14 mouse cellular contexts compared by ENCODE assay signal in genomic region chr6:72694791-72695204, GRCm38 (mm10).
DNase-seq lines count a peak whose midpoint lies in the region; ATAC-seq lines count a peak whose summit lies in the region.
"Had no signal": no experiment of that assay in that cellular context is flagged by ENCODE, and none has a peak within 500 bp of the region (broad histone marks: within the 10 kb centered on the region; RNA-seq: fewer than 3 reads in every experiment).

No protein-coding gene starts in this region.

- no peaks in the 10 kb centered on the region for H3K27me3 ChIP-seq in forebrain, embryonic 16.5 days (replicated peaks; ENCODE audit: control insufficient read depth, insufficient read depth, low read length)
- no peaks in the 10 kb centered on the region for H3K27me3 ChIP-seq in forebrain, embryonic 11.5 days (ENCODE audit: control insufficient read depth, insufficient read depth, low read length)
- no peaks in the 10 kb centered on the region for H3K27me3 ChIP-seq in intestine, embryonic 16.5 days (replicated peaks; ENCODE audit: control insufficient read depth, insufficient read depth, low read length)
- H3K27me3 ChIP-seq in intestine, embryonic 15.5 days (replicated peaks), result no peaks in the 10 kb centered on the region
- H3K27me3 ChIP-seq in neural tube, embryonic 13.5 days, result peaks cover 18% of the 10 kb centered on the region; the same call in 1 of the 2 replicates
- no peaks in the 10 kb centered on the region for H3K27me3 ChIP-seq in neural tube, embryonic 15.5 days (replicated peaks)

- no peak overlapping the region for H3K4me2 ChIP-seq in forebrain, embryonic 16.5 days (ENCODE audit: low read length)
- no peak overlapping the region for H3K4me2 ChIP-seq in forebrain, embryonic 11.5 days (ENCODE audit: low read depth, low read length, severe bottlenecking)
- no peak overlapping the region for H3K4me2 ChIP-seq in intestine, embryonic 16.5 days (ENCODE audit: low read depth, low read length)
- H3K4me2 ChIP-seq in intestine, embryonic 15.5 days (replicated peaks), result no peak overlapping the region
- H3K4me2 ChIP-seq in neural tube, embryonic 13.5 days, result no peak overlapping the region
- H3K4me2 ChIP-seq in neural tube, embryonic 15.5 days, result no peak overlapping the region

- no peak overlapping the region for H3K4me3 ChIP-seq in forebrain, embryonic 16.5 days (replicated peaks; ENCODE audit: low read length)
- H3K4me3 ChIP-seq in forebrain, embryonic 11.5 days (ENCODE audit: low read depth, low read length), result no peak overlapping the region
- no peak overlapping the region for H3K4me3 ChIP-seq in intestine, embryonic 16.5 days (ENCODE audit: low read length)
- H3K4me3 ChIP-seq in intestine, embryonic 15.5 days (replicated peaks), result no peak overlapping the region
- no peak overlapping the region for H3K4me3 ChIP-seq in neural tube, embryonic 13.5 days
- no peak overlapping the region for H3K4me3 ChIP-seq in neural tube, embryonic 15.5 days (replicated peaks)
- H3K4me3 ChIP-seq: erythroblast, embryonic 14.5 days had no signal

- H3K9ac ChIP-seq in forebrain, embryonic 16.5 days (replicated peaks; ENCODE audit: low read depth, low read length), result no peak overlapping the region
- H3K9ac ChIP-seq in forebrain, embryonic 11.5 days (ENCODE audit: low read length), result no peak overlapping the region
- 0 out of 2 replicates have a peak overlapping the region, but pooled peaks have one; percentile 19 for H3K9ac ChIP-seq in intestine, embryonic 16.5 days (ENCODE audit: low read depth, low read length)
- no peak overlapping the region for H3K9ac ChIP-seq in intestine, embryonic 15.5 days
- no peak overlapping the region for H3K9ac ChIP-seq in neural tube, embryonic 13.5 days
- no peak overlapping the region for H3K9ac ChIP-seq in neural tube, embryonic 15.5 days (replicated peaks)

- no peaks in the 10 kb centered on the region for H3K36me3 ChIP-seq in forebrain, embryonic 16.5 days (ENCODE audit: control insufficient read depth, insufficient read depth)
- H3K36me3 ChIP-seq in forebrain, embryonic 11.5 days (ENCODE audit: control insufficient read depth, insufficient read depth, low read length), result no peaks in the 10 kb centered on the region
- H3K36me3 ChIP-seq in intestine, embryonic 16.5 days (ENCODE audit: control insufficient read depth, insufficient read depth, low read length), result no peaks in the 10 kb centered on the region
- H3K36me3 ChIP-seq in intestine, embryonic 15.5 days, result no peaks in the 10 kb centered on the region
- no peaks in the 10 kb centered on the region for H3K36me3 ChIP-seq in neural tube, embryonic 13.5 days
- H3K36me3 ChIP-seq in neural tube, embryonic 15.5 days, result no peaks in the 10 kb centered on the region

- ATAC-seq in forebrain, embryonic 16.5 days, result peak; percentile 21
- no peak for ATAC-seq in forebrain, embryonic 11.5 days (replicated peaks; ENCODE audit: low FRiP score)
- no peak for ATAC-seq in intestine, embryonic 16.5 days
- no peak for ATAC-seq in intestine, embryonic 15.5 days
- ATAC-seq in neural tube, embryonic 13.5 days (ENCODE audit: low read depth), result no peak
- no peak for ATAC-seq in neural tube, embryonic 15.5 days (ENCODE audit: low FRiP score)
- ATAC-seq: midbrain, embryonic 16.5 days had no signal

- DNase-seq in forebrain, embryonic 11.5 days (ENCODE audit: low spot score), result no peak
- no peak for DNase-seq in left cerebral cortex, adult 11 months (ENCODE audit: low spot score)
- DNase-seq in layer of hippocampus, adult 9-10 months (ENCODE audit: low spot score), result no peak
- DNase-seq: cerebellum, postnatal 14 days; kidney, adult 8-10 months; lung, postnatal 4 days; right cerebral cortex, postnatal 4 days had no signal

- peaks cover 11% of the 10 kb centered on the region for H3K4me1 ChIP-seq in forebrain, embryonic 16.5 days (replicated peaks; ENCODE audit: control insufficient read depth, insufficient read depth, low read length)
- peaks cover 15% of the 10 kb centered on the region for H3K4me1 ChIP-seq in forebrain, embryonic 11.5 days (replicated peaks; ENCODE audit: control insufficient read depth, insufficient read depth, low read length)
- peaks cover 68% of the 10 kb centered on the region for H3K4me1 ChIP-seq in intestine, embryonic 16.5 days (ENCODE audit: control insufficient read depth, insufficient read depth, low read length)
- H3K4me1 ChIP-seq in intestine, embryonic 15.5 days (replicated peaks), result peaks cover 62% of the 10 kb centered on the region
- H3K4me1 ChIP-seq in neural tube, embryonic 13.5 days (replicated peaks), result peaks cover 67% of the 10 kb centered on the region
- peaks cover 28% of the 10 kb centered on the region for H3K4me1 ChIP-seq in neural tube, embryonic 15.5 days

- 63% methylated on average over 10 of the region's 10 CpGs for WGBS in forebrain, embryonic 16.5 days
- 85% methylated on average over 10 of the region's 10 CpGs for WGBS in forebrain, embryonic 11.5 days
- 51% methylated on average over 10 of the region's 10 CpGs for WGBS in intestine, embryonic 16.5 days
- WGBS in intestine, embryonic 15.5 days, result 32% methylated on average over 10 of the region's 10 CpGs
- WGBS in neural tube, embryonic 13.5 days, result 75% methylated on average over 10 of the region's 10 CpGs
- WGBS in neural tube, embryonic 15.5 days, result 80% methylated on average over 10 of the region's 10 CpGs

- no peak overlapping the region for H3K27ac ChIP-seq in forebrain, embryonic 16.5 days (ENCODE audit: low read length)
- H3K27ac ChIP-seq in forebrain, embryonic 11.5 days (ENCODE audit: low read depth, low read length), result no peak overlapping the region
- H3K27ac ChIP-seq in intestine, embryonic 16.5 days (ENCODE audit: low read length), result peak overlapping the region; percentile 31; the same call in 1 of the 2 replicates
- H3K27ac ChIP-seq in intestine, embryonic 15.5 days, result no peak overlapping the region
- 0 out of 2 replicates have a peak overlapping the region, but pooled peaks have one; percentile 14 for H3K27ac ChIP-seq in neural tube, embryonic 13.5 days (replicated peaks)
- no peak overlapping the region for H3K27ac ChIP-seq in neural tube, embryonic 15.5 days (replicated peaks)

- H3K9me3 ChIP-seq in forebrain, embryonic 16.5 days (ENCODE audit: control insufficient read depth, low read length), result no peaks in the 10 kb centered on the region
- no peaks in the 10 kb centered on the region for H3K9me3 ChIP-seq in forebrain, embryonic 11.5 days (ENCODE audit: control insufficient read depth, low read length)
- H3K9me3 ChIP-seq in intestine, embryonic 16.5 days (ENCODE audit: control insufficient read depth, low read length), result no peaks in the 10 kb centered on the region
- H3K9me3 ChIP-seq in intestine, embryonic 15.5 days, result no peaks in the 10 kb centered on the region
- H3K9me3 ChIP-seq in neural tube, embryonic 13.5 days, result no peaks in the 10 kb centered on the region
- H3K9me3 ChIP-seq in neural tube, embryonic 15.5 days (replicated peaks), result no peaks in the 10 kb centered on the region

Comparison
In these comparisons a context has a peak if more than half of its experiments do, and no peak if none do; other contexts are left out.
1. H3K27ac ChIP-seq: peak in intestine, embryonic 16.5 days (single experiment) and neural tube, embryonic 13.5 days (single experiment); none in forebrain, embryonic 16.5 days (single experiment), forebrain, embryonic 11.5 days (single experiment), intestine, embryonic 15.5 days (single experiment) and neural tube, embryonic 15.5 days (single experiment).